Mouse (Mus musculus) cerebellum, adult 2 months (tissue): ENCODE data around the gene Alpl. TPM values are rescaled to one million over a fixed set of nuclear protein-coding genes. Genes with fewer than 3 reads are reported as not detected.

Experiments used
- DNase-seq, 2 experiments: peaks; one replicate each; pipeline ENCODE4 v3.0.0; 2021
- H3K27ac ChIP-seq: fragments of 200-500 bp; 2 replicates; pipeline ENCODE4 v1.5.1; 2012; ENCODE audit warnings: low read length, control low read depth, inconsistent platforms; ENCODE audit not compliant: insufficient read depth
- H3K27me3 ChIP-seq: fragments of 200-500 bp; 2 replicates; pipeline ENCODE4 v1.6.1; 2012; ENCODE audit warnings: inconsistent platforms, mild to moderate bottlenecking, low read length, moderate library complexity; ENCODE audit not compliant: control insufficient read depth, insufficient read depth
- H3K4me1 ChIP-seq: fragments of 200-500 bp; 2 replicates; pipeline ENCODE4 v1.6.1; 2011; ENCODE audit warnings: low read length; ENCODE audit not compliant: control insufficient read depth, insufficient read depth
- H3K4me3 ChIP-seq: fragments of 200-500 bp; replicated peaks from 2 replicates; pipeline ENCODE3; 2011; ENCODE audit warnings: mild to moderate bottlenecking, low read depth, low read length, control low read depth; ENCODE audit not compliant: insufficient read depth
- CTCF ChIP-seq: fragments of 200-500 bp; IDR thresholded peaks from 2 replicates; pipeline ENCODE4 v1.5.1; 2011; ENCODE audit warnings: low read depth, mild to moderate bottlenecking, control low read depth, low read length, moderate library complexity, borderline replicate concordance; ENCODE audit not compliant: insufficient read depth
- POLR2A ChIP-seq: fragments of 200-500 bp; IDR thresholded peaks from 2 replicates; pipeline ENCODE4 v1.6.1; 2011; ENCODE audit warnings: low read length, control low read depth, borderline replicate concordance; ENCODE audit not compliant: insufficient read depth
- WGBS: fragments of 180-500 bp; shearing (Covaris S2); methylation state at CpG from one replicate; pipeline ENCODE4 v1.1.7; 2018; 5-methylcytosine and 5-hydroxymethylcytosine counted together
- polyA plus RNA-seq: library from polyadenylated mRNA; depleted of rRNA; stranded (reverse); fragments of >200 nt; gene quantifications from 2 replicates; pipeline ENCODE4 v1.2.3, GENCODE M21; 2012

Alpl gene
- polyA plus RNA-seq, 1 experiment: 10.6 TPM

DNA sequence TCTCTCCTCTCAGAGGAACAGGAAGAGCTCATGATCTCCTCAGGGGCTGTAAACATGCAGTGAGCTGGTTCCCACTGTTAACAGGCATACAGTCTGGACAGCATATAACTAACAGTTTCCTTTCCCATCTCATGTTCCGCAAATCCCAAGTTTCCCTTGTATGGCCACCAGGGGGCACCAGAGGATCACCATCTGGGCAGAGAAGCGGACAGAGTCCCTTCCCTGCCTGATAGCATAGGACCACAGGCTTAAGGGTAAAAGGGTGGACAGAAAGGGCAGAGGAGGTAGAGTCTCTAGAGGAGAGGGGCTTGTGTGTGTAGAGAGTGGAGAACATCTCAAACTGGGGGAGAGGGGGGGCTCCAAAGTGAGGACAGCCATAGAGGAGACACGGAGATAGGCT is 66.0 kb downstream of the Alpl start:
- peak; percentile 89 to 94 for DNase-seq
- Histone ChIP-seq H3K27ac (0 out of 2 replicates have a peak overlapping the region, but pooled peaks have one; percentile 15), H3K4me1 (peaks cover 59% of the 10 kb centered on the region), H3K4me3 (no peak overlapping the region), H3K27me3 (no peaks in the 10 kb centered on the region)
- WGBS: 8% methylated on average over 3 of the region's 3 CpGs
- TF ChIP-seq POLR2A (no peak), CTCF (peak; percentile 97)

GRCm38 (mm10) chr4:137729155-137729855 is 66.9 kb downstream of the Alpl start:
- TF ChIP-seq CTCF: no peak
- TF ChIP-seq POLR2A: no peak
- no peak for DNase-seq
- Histone ChIP-seq H3K27ac (no peak overlapping the region), H3K27me3 (no peaks in the 10 kb centered on the region), H3K4me3 (no peak overlapping the region), H3K4me1 (peaks cover 59% of the 10 kb centered on the region)
- WGBS: 50% methylated on average over 24 of the region's 24 CpGs

DNA sequence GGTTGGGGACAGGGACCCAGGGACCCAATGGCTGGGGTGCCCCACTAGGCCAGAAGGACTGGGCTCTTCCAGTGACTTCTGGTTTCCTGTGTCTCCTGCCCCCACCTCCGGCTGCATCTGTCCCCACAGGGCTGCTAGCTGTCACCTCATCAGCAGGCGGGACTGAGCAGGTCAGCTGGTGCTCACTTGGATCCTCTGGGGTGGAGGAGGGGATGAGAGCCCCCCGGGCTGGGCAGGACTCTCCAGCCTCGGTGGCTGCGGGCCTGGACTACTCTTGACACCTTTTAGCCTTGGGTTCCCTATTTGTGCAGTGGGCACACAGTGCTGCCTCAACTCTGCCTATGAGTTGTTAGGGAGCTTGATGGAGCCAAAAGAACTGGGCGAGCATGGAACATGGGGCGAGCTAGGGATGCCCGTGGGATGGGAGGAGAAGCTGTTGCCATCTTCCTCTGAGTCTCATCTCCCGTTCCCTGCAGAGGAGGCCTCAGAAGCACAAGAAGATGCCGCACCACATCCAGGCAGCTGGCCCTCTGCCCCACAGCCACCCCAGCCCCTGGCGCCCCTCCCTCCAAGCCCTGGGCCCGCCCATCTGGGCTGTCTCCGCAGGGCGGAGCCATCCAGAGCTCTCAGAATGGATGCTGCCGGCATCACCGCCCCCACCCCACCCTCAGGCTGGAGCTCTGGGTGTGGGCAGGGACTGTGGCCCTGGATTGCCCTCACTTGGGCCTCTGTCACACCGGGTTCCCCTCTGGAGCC is 67.6 kb downstream of the Alpl start:
- Histone ChIP-seq H3K4me1 (peaks cover 55% of the 10 kb centered on the region), H3K4me3 (no peak overlapping the region), H3K27me3 (no peaks in the 10 kb centered on the region), H3K27ac (no peak overlapping the region)
- 42% methylated on average over 17 of the region's 17 CpGs for WGBS
- TF ChIP-seq POLR2A: no peak
- TF ChIP-seq CTCF: no peak
- DNase-seq: peak in 1 of 2 experiments; percentile 42

DNA sequence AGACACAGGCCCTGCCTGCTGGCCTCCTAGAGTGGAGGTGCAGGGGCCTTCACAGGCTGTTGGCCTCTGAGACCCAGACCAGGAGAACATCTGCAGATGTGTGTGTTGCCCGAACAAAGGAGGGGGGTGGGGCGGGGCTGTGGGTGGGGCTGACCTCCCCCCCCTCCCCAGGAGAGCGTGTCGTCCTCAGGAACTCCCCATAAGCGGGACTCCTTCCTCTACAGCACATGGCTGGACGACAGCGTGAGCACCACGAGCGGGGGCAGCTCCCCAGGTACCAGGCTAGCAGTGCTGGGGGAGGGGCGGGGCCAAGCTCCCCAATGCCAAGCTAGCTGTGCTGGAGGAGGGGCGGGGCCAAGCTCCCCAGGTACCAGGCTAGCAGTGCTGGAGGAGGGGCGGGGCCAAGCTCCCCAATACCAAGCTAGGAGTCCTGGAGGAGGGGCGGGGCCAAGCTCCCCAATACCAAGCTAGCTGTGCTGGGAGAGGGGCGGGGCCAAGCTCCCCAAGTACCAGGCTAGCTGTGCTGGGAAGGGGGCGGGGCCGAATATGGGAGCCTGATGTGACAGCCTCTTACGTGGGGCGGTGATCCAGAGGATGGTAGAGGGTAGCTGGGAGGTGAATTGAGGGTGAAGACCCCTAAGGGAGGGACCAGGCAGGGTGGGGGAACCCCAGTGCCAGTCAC is 68.5 kb downstream of the Alpl start:
- peaks cover 54% of the 10 kb centered on the region for H3K4me1 ChIP-seq
- TF ChIP-seq CTCF: no peak
- no peak for TF ChIP-seq POLR2A
- H3K27ac ChIP-seq: peak overlapping the region; percentile 39
- 28% methylated on average over 18 of the region's 18 CpGs for WGBS
- H3K4me3 ChIP-seq: no peak overlapping the region
- peak in 1 of 2 experiments; percentile 49 for DNase-seq
- H3K27me3 ChIP-seq: no peaks in the 10 kb centered on the region

- Histone ChIP-seq H3K27ac (peak overlapping the region; percentile 39), H3K27me3 (no peaks in the 10 kb centered on the region), H3K4me1 (peaks cover 49% of the 10 kb centered on the region), H3K4me3 (no peak overlapping the region)
- WGBS: 20% methylated on average over 18 of the region's 18 CpGs
- TF ChIP-seq POLR2A: no peak
- no peak for TF ChIP-seq CTCF
- peak; percentile 77 to 79 for DNase-seq
These were observed 69.3 kb downstream of the Alpl start for GRCm38 (mm10) chr4:137726739-137727505.

DNA sequence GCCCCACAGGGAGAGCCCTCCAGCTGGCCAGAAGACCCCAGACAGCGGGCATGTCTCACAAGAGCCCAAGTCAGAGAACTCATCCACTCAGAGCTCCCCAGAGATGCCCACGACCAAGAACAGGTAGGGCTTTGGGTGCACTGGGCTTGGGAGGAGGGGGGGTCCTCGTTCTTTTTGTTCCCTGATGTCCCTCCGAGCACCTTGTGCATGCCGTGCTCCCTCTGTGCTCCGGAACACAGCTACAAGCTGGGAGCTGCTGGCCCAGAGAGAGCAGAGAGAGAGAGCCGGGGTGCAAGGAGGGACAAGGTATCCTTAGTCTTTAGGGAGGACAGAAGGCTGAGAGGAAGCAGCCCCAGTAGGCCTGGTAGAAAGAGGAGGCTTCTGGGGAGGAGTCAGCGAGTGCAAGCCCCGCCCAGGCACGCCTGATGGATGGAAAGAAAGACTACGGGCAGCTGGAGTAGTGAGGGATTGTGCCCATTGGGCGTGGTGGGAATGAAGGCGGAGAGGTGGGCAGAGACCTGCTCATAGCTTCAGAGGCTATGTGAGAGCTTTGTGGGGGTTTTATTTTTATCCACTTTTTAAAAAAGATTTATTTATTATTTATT is 70.5 kb downstream of the Alpl start:
- Histone ChIP-seq H3K4me1 (peaks cover 40% of the 10 kb centered on the region), H3K4me3 (no peak overlapping the region), H3K27ac (no peak overlapping the region), H3K27me3 (no peaks in the 10 kb centered on the region)
- no peak for DNase-seq
- no peak for TF ChIP-seq CTCF
- no peak for TF ChIP-seq POLR2A
- 89% methylated on average over 13 of the region's 13 CpGs for WGBS

DNA sequence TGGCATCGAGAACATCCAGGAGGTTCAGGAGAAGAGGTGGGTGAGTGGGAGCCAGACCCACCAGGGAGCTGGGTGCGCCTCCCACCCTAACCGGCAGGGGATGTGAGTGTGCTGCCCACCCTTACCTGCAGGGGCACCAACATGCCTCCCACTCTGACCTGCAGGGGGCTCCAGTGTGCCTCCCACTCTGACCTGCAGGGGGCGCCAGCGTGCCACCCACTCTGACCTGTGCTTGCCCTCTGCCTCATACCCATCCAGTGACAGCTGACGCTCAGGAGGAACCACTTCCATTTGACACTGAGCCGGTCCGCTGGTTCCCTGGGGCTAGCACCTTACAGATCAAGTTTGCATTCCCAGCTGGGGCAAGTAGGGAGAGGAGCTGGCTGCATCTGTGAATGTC is 71.4 kb downstream of the Alpl start:
- Histone ChIP-seq H3K4me3 (no peak overlapping the region), H3K4me1 (peaks cover 36% of the 10 kb centered on the region), H3K27ac (no peak overlapping the region), H3K27me3 (no peaks in the 10 kb centered on the region)
- 32% methylated on average over 8 of the region's 8 CpGs for WGBS
- TF ChIP-seq POLR2A (no peak), CTCF (peak; percentile 84)
- DNase-seq: peak in 1 of 2 experiments; percentile 68
